ENCODE assay signal across 12 mouse cellular contexts in the genomic region with DNA sequence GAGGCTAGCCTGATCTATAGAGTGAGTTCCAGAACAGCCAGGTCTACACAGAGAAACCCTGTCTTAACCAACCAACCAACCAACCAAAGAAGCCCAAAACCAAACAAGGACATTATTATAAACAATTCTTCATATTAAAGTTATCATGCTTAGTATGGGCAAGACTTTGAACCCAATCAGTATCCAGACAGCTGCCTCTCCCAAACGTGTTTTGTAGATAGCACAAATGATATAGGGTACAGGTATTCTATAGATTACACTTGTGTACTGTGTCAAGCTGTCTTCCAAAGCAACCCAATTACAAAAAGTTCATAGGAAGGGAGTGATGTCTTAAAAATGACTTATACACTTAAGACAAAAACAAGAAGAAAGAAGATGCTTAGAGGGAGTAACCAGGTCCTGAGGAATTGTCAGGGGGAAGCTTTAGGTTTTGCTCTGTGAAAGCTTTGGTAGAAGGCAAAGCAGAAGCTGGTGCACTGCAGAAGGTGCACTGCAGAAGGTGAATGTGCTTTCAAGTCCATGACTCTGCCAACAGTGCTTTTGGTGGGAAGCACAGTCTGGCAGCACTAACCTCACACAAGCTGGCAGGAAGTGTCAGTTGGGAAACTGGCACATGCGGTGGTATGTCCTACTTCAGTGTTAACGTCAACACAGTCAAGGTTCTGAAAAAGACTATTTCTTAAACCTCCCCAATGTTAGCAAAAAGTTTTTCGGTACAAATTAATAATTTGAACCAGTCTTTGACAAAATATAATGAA. TPM values are rescaled to one million over a fixed set of nuclear protein-coding genes. Genes with fewer than 3 reads are reported as not detected.
A peak's percentile ranks its signal among the peaks of the same experiment; 100 is the strongest.
DNase-seq lines count a peak whose midpoint lies in the region; ATAC-seq and TF ChIP-seq lines count a peak whose summit lies in the region.
"Had no signal": no experiment of that assay in that cellular context is flagged by ENCODE, and none has a peak within 500 bp of the region (broad histone marks: within the 10 kb centered on the region; RNA-seq: fewer than 3 reads in every experiment).

No protein-coding gene starts in this region.

- peak; percentile 87 for DNase-seq in cerebellum, adult 11-12 months
- no peak for DNase-seq in cerebellum, postnatal 4 days (ENCODE audit: low spot score in 2 of 2)
- peak; percentile 57 to 65 for DNase-seq in cerebellum, postnatal 10 days
- DNase-seq in liver, postnatal 0 days, result no peak
- peak; percentile 62 for DNase-seq in thymus, postnatal 25 days
- DNase-seq in ovary, postnatal 14 days (ENCODE audit: low spot score), result no peak
- no peak for DNase-seq in frontal cortex, postnatal 10 days (ENCODE audit: low spot score in 2 of 2)
- DNase-seq in embryo, embryonic 10 days (ENCODE audit: low spot score), result no peak
- DNase-seq: lung, adult 2 months; right cerebral cortex, postnatal 14 days had no signal

- H3K9ac ChIP-seq in liver, postnatal 0 days (replicated peaks), result no peak overlapping the region
- H3K9ac ChIP-seq: kidney, embryonic 15.5 days had no signal

- no peaks in the 10 kb centered on the region for H3K9me3 ChIP-seq in liver, postnatal 0 days (ENCODE audit: low read length)
- H3K9me3 ChIP-seq: kidney, embryonic 15.5 days had no signal

- no peak overlapping the region for H3K4me2 ChIP-seq in liver, postnatal 0 days (ENCODE audit: low read depth, low read length)
- H3K4me2 ChIP-seq: kidney, embryonic 15.5 days had no signal

- no peak overlapping the region for H3K4me3 ChIP-seq in liver, postnatal 0 days (ENCODE audit: low read depth, low read length)
- H3K4me3 ChIP-seq: kidney, embryonic 15.5 days had no signal

- peak overlapping the region; percentile 22; the same call in 1 of the 2 replicates for H3K27ac ChIP-seq in liver, postnatal 0 days (ENCODE audit: low read depth)
- H3K27ac ChIP-seq: kidney, embryonic 15.5 days had no signal

- H3K4me1 ChIP-seq in liver, postnatal 0 days (ENCODE audit: insufficient read depth), result peaks cover 16% of the 10 kb centered on the region

- TF ChIP-seq CTCF in liver, postnatal 0 days (IDR thresholded peaks at IDR 0.05; ENCODE audit: low read depth), result no peak

- no peaks in the 10 kb centered on the region for H3K36me3 ChIP-seq in liver, postnatal 0 days (replicated peaks; ENCODE audit: insufficient read depth, low read length)
- H3K36me3 ChIP-seq: kidney, embryonic 15.5 days had no signal

- TF ChIP-seq EP300 in liver, postnatal 0 days (IDR thresholded peaks at IDR 0.05; ENCODE audit: low read depth), result peak; percentile 52

- ATAC-seq in liver, postnatal 0 days, result no peak
- ATAC-seq: inflammation-experienced regulatory T-cells, adult 6 months had no signal

- no peaks in the 10 kb centered on the region for H3K27me3 ChIP-seq in liver, postnatal 0 days (ENCODE audit: insufficient read depth, low read length)
- H3K27me3 ChIP-seq: kidney, embryonic 15.5 days had no signal

- WGBS in liver, postnatal 0 days (ENCODE audit: insufficient replicate concordance), result 36% methylated on average over 4 of the region's 4 CpGs

RNA-seq across cellular contexts. Expression of a gene that starts 3.7 kb away (rescaled TPM):
- polyA plus RNA-seq in liver, postnatal 0 days (2015; fragmentation: Nextera tagmentation; extraction: Ambion mirVana), result 25.2 and 29.9 TPM in 2 replicates

RNA-seq across cellular contexts. Expression of a gene that starts 25.9 kb away (rescaled TPM):
- polyA plus RNA-seq in liver, postnatal 0 days (2015; fragmentation: Nextera tagmentation; extraction: Ambion mirVana), result 1.3 and 1.5 TPM in 2 replicates

Comparison
In these comparisons a context has a peak if more than half of its experiments do, and no peak if none do; other contexts are left out.
1. DNase-seq: peak in cerebellum, adult 11-12 months (single experiment), cerebellum, postnatal 10 days (2 of 2) and thymus, postnatal 25 days (single experiment); none in cerebellum, postnatal 4 days (0 of 2), liver, postnatal 0 days (single experiment), ovary, postnatal 14 days (single experiment), frontal cortex, postnatal 10 days (0 of 2) and embryo, embryonic 10 days (single experiment).